Mouse (Mus musculus) kidney, embryonic 15.5 days (tissue): ENCODE measurements around the gene Rpl37. TPM values are rescaled to one million over a fixed set of nuclear protein-coding genes. Genes with fewer than 3 reads are reported as not detected.

Source experiments
- ATAC-seq: fragments of 200-750 bp; cut with Nextera tagmentation; replicated peaks from 2 replicates; pipeline ENCODE4 v1.8.0; 2017; ENCODE audit warnings: moderate TSS enrichment; ENCODE audit not compliant: low FRiP score
- H3K27ac ChIP-seq: fragments of 300-500 bp; sonication (generic); 2 replicates; pipeline ENCODE4 v1.5.1; 2015; ENCODE audit warnings: mild to moderate bottlenecking, inconsistent platforms
- H3K27me3 ChIP-seq: fragments of 300-500 bp; sonication (generic); 2 replicates; pipeline ENCODE4 v1.6.1; 2015; ENCODE audit warnings: inconsistent platforms
- H3K36me3 ChIP-seq: fragments of 300-500 bp; sonication (generic); 2 replicates; pipeline ENCODE4 v1.6.1; 2015; ENCODE audit warnings: inconsistent platforms
- H3K4me1 ChIP-seq: fragments of 300-500 bp; sonication (generic); 2 replicates; pipeline ENCODE4 v1.6.1; 2015; ENCODE audit warnings: inconsistent platforms
- H3K4me2 ChIP-seq: fragments of 300-500 bp; sonication (generic); 2 replicates; pipeline ENCODE4 v1.6.1; 2015; ENCODE audit warnings: moderate library complexity, mild to moderate bottlenecking, inconsistent platforms
- H3K4me3 ChIP-seq: fragments of 300-500 bp; sonication (generic); replicated peaks from 2 replicates; pipeline ENCODE4 v1.5.1; 2015; ENCODE audit warnings: mild to moderate bottlenecking, inconsistent platforms
- H3K9ac ChIP-seq: fragments of 300-500 bp; sonication (generic); 2 replicates; pipeline ENCODE4 v1.6.1; 2015; ENCODE audit warnings: mild to moderate bottlenecking, inconsistent platforms
- H3K9me3 ChIP-seq: fragments of 300-500 bp; sonication (generic); replicated peaks from 2 replicates; pipeline ENCODE4 v1.6.1; 2016; ENCODE audit warnings: inconsistent platforms
- WGBS: fragments of 180-500 bp; shearing (Covaris S2); methylation state at CpG from one replicate; pipeline ENCODE4 v1.1.7; 2015; ENCODE audit warnings: mixed read lengths; 5-methylcytosine and 5-hydroxymethylcytosine counted together
- polyA plus RNA-seq: library from polyadenylated mRNA; unstranded; fragments of >200 nt; fragmentation: Nextera tagmentation; extraction: Ambion mirVana; gene quantifications from 2 replicates; pipeline ENCODE4 v1.2.1, GENCODE M21; 2015

Rpl37 gene
- polyA plus RNA-seq, 1 experiment from 2014 or later = 602 TPM

DNA sequence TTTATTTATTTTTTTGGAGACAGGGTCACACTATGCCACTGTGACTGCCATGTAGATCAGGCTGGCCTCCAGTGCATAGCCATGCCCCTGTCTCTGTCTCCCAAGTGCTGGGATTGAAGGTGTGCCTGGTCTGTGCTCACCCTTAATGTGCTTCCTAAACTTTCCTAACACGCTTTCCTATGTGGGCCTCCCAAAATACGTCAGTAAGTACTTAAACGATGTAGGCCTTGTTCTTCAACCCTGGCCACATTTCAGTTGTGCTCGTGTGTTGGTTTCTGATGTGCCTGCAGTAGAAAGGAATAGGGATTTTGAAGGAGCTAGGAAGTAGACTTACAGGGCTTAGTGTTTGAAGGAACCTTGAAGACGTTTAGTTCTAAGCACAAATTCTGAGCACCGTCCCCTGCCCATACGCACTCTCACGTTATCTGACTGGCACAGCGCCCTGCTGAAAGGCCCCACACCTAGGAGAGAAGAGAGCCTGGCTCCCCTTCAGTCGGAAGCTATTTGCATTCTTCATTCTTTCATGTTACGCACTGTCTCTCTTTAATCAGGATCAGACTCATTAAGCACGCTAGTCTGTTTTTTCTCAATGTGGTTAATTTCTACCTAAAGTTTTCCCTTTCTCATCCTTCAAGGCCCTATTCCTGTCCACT lies 48.8 kb downstream of the Rpl37 start:
- 82% methylated on average over 12 of the region's 12 CpGs for WGBS
- H3K9me3 ChIP-seq = no peaks in the 10 kb centered on the region
- no peaks in the 10 kb centered on the region for H3K4me1 ChIP-seq
- H3K27ac ChIP-seq = no peak overlapping the region
- H3K4me3 ChIP-seq = no peak overlapping the region
- H3K27me3 ChIP-seq = no peaks in the 10 kb centered on the region
- no peak overlapping the region for H3K4me2 ChIP-seq
- no peak overlapping the region for H3K9ac ChIP-seq
- H3K36me3 ChIP-seq = peaks cover 78% of the 10 kb centered on the region
- no peak for ATAC-seq

Other genes with a start within 250 kb of the Rpl37 start
- not detected in 2 replicates for gene Mroh2b, start 217.9 kb upstream of the Rpl37 start, polyA plus RNA-seq
- 0.08 and 0.18 TPM in 2 replicates for gene C7, start 52.9 kb upstream of the Rpl37 start, polyA plus RNA-seq
- 1.8 and 2.1 TPM in 2 replicates for gene Card6, start 8.1 kb upstream of the Rpl37 start, polyA plus RNA-seq
- gene Prkaa1, start 27.2 kb downstream of the Rpl37 start, polyA plus RNA-seq = 22.6 and 23.7 TPM in 2 replicates
- gene Ttc33, start 68.9 kb downstream of the Rpl37 start, polyA plus RNA-seq = 45.1 and 45.2 TPM in 2 replicates
- gene Ptger4, start 127.5 kb downstream of the Rpl37 start, polyA plus RNA-seq = 4.2 and 5.2 TPM in 2 replicates